Mouse (Mus musculus) cortical plate, adult 2 months (tissue): Measurements from ENCODE around the gene Ralbp1.

ENCODE experiments used
- CTCF ChIP-seq: fragments of 200-500 bp; IDR thresholded peaks from 2 replicates; pipeline ENCODE4 v1.5.1; 2011; ENCODE audit warnings: mild to moderate bottlenecking, control low read depth, low read length; ENCODE audit not compliant: insufficient read depth; ENCODE audit errors: extremely low read depth
- POLR2A ChIP-seq: fragments of 200-500 bp; IDR thresholded peaks from 2 replicates; pipeline ENCODE4 v1.6.1; 2011; ENCODE audit warnings: mild to moderate bottlenecking, low read length, control low read depth; ENCODE audit not compliant: insufficient read depth; ENCODE audit errors: extremely low read depth

- TF ChIP-seq CTCF (no peak), POLR2A (no peak)
These were observed 33.6 kb upstream of the Ralbp1 start for GRCm38 (mm10) chr17:65919235-65919634.
